Mouse (Mus musculus) brain, adult 10 weeks (tissue): ENCODE data around the gene Insl3. TPM values are rescaled to one million over a fixed set of nuclear protein-coding genes. Genes with fewer than 3 reads are reported as not detected.

Experiments used
- polyA plus RNA-seq: library from polyadenylated mRNA; stranded (reverse); fragments of 350-450 nt; fragmentation: Illumina TruSeq; extraction: RNeasy Lipid Tissue Mini Kit (QIAGEN cat#74804); gene quantifications from one replicate; pipeline ENCODE4 v1.2.3, GENCODE M21; 2015; ENCODE audit warnings: low read depth, low replicate concordance

The Insl3 gene
- polyA plus RNA-seq = 0.92 TPM

DNA sequence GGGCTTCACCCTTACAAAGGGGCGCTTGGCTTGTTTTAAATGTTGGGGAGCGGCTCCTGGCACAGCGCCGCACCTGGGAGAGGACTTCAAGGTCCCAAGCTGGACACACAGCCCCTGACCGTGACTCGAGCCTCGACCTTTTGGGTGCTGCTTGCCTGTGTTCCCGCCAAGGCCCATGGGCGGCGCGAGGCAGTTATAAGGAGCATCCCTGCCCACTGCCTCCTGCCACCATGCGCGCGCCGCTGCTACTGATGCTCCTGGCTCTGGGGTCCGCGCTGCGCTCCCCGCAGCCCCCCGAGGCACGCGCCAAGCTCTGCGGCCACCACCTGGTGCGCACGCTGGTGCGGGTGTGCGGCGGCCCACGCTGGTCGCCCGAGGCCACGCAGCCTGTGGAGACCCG lies at the start of gene Insl3:
TSS of gene Insl3 (plus strand) at position 187 of the 400 bp plus-strand sequence.

DNA sequence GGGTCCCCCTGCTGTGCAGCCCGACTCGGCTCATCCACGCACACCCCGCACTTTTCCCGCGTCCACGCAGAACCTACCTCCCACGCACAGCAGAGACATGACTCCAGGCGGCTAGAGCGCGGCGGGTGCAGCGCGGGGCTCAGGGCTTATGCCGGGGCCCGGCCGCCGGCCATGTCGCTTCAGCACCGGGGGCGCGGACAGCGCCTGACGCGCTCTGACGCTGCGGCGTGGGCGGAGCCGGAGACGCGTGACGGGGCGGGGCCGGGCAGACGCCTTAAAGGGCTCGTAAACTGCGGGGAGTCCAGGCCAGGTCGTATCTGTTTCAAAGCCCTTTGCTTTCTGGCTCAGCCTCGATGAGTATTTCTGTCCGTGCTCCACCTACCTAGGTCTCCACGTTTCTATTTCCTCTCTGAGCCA lies 17.5 kb upstream of the Insl3 start, which contains the start of gene Unc13a:
TSS of gene Unc13a (minus strand) at position 209 of the 417 bp plus-strand sequence.

DNA sequence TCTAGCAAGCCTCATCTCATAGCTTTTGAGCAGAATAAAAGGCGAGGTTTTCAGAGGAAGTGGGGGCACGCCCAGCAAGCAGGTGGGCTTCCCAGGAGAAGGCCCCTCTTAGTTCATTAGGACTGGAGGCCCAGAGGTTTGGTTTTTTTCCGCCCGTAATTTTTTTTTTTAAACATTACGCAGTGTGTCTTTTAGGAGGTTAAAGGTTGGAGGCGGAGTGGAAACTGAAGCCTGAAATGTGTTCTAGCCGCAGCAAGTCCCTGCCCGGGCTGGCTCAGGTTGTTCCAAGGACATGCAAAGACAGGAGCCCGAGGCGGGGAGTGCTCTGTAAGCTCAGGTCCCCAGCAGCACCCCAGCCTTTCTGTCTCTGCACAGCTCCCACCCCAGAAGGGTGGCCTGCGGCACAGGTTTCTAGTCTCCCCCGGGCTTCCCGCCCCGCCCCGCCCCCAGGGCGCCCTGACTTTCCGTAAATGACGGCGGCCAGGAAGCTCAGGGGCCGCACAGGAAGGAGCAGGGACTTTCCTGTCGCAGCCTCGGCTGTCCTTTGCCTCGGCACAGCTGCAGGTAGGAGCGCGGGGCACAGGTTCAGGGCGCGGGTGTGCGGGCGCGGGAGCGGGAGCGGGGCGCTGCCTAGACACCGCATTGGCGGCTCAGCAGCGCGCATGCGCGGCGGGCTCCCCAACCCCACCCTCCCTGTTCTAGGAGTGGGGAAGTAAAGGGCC lies 12.8 kb upstream of the Insl3 start, which contains the start of gene Jak3:
TSS of gene Jak3 (plus strand) at position 277 of the 722 bp plus-strand sequence.

DNA sequence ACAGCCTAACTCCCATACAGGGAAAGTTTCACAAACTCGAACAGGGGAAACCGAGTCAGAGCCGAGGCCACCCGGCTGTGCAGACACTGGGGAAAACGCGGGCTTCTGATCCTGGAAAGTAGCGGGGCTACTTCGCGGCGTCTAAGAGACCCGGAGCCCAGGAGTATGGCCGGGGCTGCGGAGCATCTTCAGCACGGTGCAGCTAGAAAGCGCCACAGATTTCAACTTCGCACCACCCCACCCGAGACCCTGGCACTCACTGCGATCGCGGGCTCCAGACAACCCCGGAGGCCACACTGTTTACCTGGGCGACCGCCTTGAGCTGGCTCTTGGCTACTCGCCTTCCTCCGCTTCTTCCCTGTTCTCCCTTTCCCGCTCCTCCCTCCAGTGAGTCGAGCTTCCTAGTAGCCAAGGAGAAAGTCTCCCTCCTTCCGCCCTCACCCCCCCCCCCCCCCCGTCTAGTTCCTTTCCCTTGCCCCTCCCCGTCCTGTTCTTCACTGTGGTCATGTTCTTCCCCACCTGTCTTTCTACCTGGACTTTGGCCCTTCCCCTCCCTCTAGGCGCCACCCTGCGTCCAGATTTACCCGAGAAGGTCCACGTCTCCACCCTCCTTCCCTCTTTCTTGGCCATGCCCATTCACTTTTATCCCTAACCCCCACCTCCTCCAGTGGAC lies 12.5 kb downstream of the Insl3 start, which contains the start of gene B3gnt3:
TSS of gene B3gnt3 (minus strand) at position 376 of the 673 bp plus-strand sequence.

DNA sequence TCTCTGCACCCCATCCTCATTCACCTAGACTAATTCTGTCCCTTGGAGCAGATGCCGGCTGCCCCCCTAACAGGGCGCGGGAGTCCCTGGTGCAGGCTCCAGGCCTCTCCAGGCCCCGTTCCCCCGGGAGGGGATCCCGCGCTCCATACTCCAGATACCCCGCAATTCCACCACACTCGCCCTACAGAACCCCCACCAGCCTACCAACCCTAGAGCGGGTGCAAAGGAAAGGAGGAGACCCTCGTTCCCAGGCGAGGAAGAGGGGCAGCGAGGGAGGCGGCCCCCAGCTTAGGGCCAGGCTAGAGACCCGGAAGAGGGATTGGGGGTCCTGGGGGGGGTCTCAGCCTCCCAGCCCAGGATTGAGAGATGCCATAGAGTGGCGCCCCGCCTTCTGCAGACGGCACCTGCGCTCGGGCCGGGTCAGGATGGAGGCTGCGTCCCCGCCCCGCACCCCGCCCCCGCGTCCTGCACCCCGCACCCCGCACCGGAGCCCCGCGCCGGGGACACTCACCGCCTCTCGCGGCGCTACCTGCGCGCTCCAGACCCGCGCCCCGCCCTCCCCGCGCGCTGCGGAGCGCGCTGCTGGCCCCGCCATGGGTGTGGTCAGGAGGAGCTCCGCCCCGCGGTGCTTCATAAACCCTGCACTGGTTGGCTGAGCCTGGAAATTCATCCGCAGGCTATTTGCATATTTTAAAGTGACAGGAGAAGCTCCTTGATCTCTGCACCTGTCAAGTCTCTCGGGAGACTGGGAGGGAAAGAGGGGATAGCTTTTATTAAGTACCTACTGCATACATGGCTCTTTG lies 36.3 kb downstream of the Insl3 start, which contains the start of gene Fcho1:
TSS of gene Fcho1 (minus strand) at position 595 of the 803 bp plus-strand sequence.

Other genes starting within 250 kb of the Insl3 start
- 254 TPM for gene Abhd8, start 225.6 kb upstream of the Insl3 start, polyA plus RNA-seq
- gene Mrpl34, start 224.3 kb upstream of the Insl3 start, polyA plus RNA-seq = 76.2 TPM
- gene Dda1, start 220.0 kb upstream of the Insl3 start, polyA plus RNA-seq = 68.9 TPM
- gene Ano8, start 203.3 kb upstream of the Insl3 start, polyA plus RNA-seq = 27.6 TPM
- gene Gtpbp3, start 201.1 kb upstream of the Insl3 start, polyA plus RNA-seq = 27.3 TPM
- 7.4 TPM for gene Plvap, start 177.5 kb upstream of the Insl3 start, polyA plus RNA-seq
- gene Ccdc194, start 163.5 kb upstream of the Insl3 start, polyA plus RNA-seq = not detected
- gene Bst2, start 151.8 kb upstream of the Insl3 start, polyA plus RNA-seq = 12.1 TPM
- 48.3 TPM for gene Mvb12a, start 146.3 kb upstream of the Insl3 start, polyA plus RNA-seq
- gene Tmem221, start 130.3 kb upstream of the Insl3 start, polyA plus RNA-seq = not detected
- 0.16 TPM for gene Nxnl1, start 122.6 kb upstream of the Insl3 start, polyA plus RNA-seq
- gene Slc27a1, start 120.3 kb upstream of the Insl3 start, polyA plus RNA-seq = 72.5 TPM
- 36.5 TPM for gene Pgls, start 97.0 kb upstream of the Insl3 start, polyA plus RNA-seq
- gene Fam129c, start 91.6 kb upstream of the Insl3 start, polyA plus RNA-seq = 3.6 TPM
- 51.4 TPM for gene Colgalt1, start 78.2 kb upstream of the Insl3 start, polyA plus RNA-seq
- gene Unc13a, start 17.5 kb upstream of the Insl3 start, polyA plus RNA-seq = 119 TPM
- gene Jak3, start 12.9 kb upstream of the Insl3 start, polyA plus RNA-seq = 2.9 TPM
- gene B3gnt3, start 12.6 kb downstream of the Insl3 start, polyA plus RNA-seq = 0.88 TPM
- gene Fcho1, start 36.5 kb downstream of the Insl3 start, polyA plus RNA-seq = 83.6 TPM
- gene Zfp709, start 192.8 kb downstream of the Insl3 start, polyA plus RNA-seq = 6.1 TPM
- 8.8 TPM for gene Zfp882, start 219.4 kb downstream of the Insl3 start, polyA plus RNA-seq
- gene Zfp617, start 219.4 kb downstream of the Insl3 start, polyA plus RNA-seq = 43.0 TPM